Mouse (Mus musculus) CH12.LX (cell line): Measurements from ENCODE around the gene Fam219b.

Experiments
- CTCF ChIP-seq, 2 experiments: IDR thresholded peaks in 1 of 2; conservative IDR thresholded peaks in 1 of 2; 2 replicates each; pipeline ENCODE4 v1.5.1; 2011 to 2012; ENCODE audit warnings: low read depth in 2 of 2, low read length in 2 of 2, improper control_type of control experiment in 1 of 2, inconsistent platforms in 1 of 2, mild to moderate bottlenecking in 1 of 2, moderate library complexity in 1 of 2
- E2F4 ChIP-seq: IDR thresholded peaks from 2 replicates; pipeline ENCODE4 v1.6.1; 2011; ENCODE audit warnings: low read depth, low read length, improper control_type of control experiment; ENCODE audit not compliant: insufficient replicate concordance
- HCFC1 ChIP-seq: IDR thresholded peaks from 2 replicates; pipeline ENCODE4 v1.6.1; 2012; ENCODE audit warnings: low read depth, mild to moderate bottlenecking, inconsistent platforms, low read length, improper control_type of control experiment
- POLR2A ChIP-seq: IDR thresholded peaks from 2 replicates; pipeline ENCODE4 v1.6.1; 2011; ENCODE audit warnings: low read depth, mild to moderate bottlenecking, improper control_type of control experiment, low read length
- USF1 ChIP-seq: IDR thresholded peaks from 2 replicates; pipeline ENCODE4 v1.6.1; 2014; ENCODE audit warnings: low read depth, mild to moderate bottlenecking, inconsistent platforms, low read length, improper control_type of control experiment
- ZNF384 ChIP-seq: IDR thresholded peaks from 2 replicates; pipeline ENCODE4 v1.6.1; 2012; ENCODE audit warnings: low read depth, low read length, improper control_type of control experiment, inconsistent platforms

- TF ChIP-seq ZNF384 = no peak
- no peak for TF ChIP-seq HCFC1
- no peak for TF ChIP-seq CTCF (conservative IDR thresholded peaks at IDR 0.05 in 1 of 2, IDR thresholded peaks at IDR 0.05 in 1 of 2; ENCODE audit: low read depth in 2 of 2, low read length in 2 of 2)
- no peak for TF ChIP-seq E2F4
- TF ChIP-seq USF1 = no peak
- TF ChIP-seq POLR2A = no peak
Observed at GRCm38 (mm10) chr9:57498536-57498935, 38.8 kb upstream of the Fam219b start.
